Mouse (Mus musculus) forebrain, postnatal 0 days (tissue): ENCODE measurements around the gene Mup19. TPM values are rescaled to one million over a fixed set of nuclear protein-coding genes. Genes with fewer than 3 reads are reported as not detected.
"Not testable (repeated sequence)": the region's sequence is repeated elsewhere in the genome, so short reads cannot be mapped to it uniquely, and the experiment has no call there.

Experiments used
- ATAC-seq: fragments of 200-750 bp; cut with Nextera tagmentation; 2 replicates; pipeline ENCODE4 v1.8.0; 2017; ENCODE audit warnings: mild to moderate bottlenecking, moderate library complexity
- DNase-seq: peaks from one replicate; pipeline ENCODE4 v3.0.0-alpha.2; 2015
- H3K27ac ChIP-seq: fragments of 300-500 bp; sonication (generic); 2 replicates; pipeline ENCODE4 v1.5.1; 2014; ENCODE audit warnings: low read depth, mild to moderate bottlenecking, antibody characterized with exemption, low read length, moderate library complexity, mixed read lengths
- H3K27me3 ChIP-seq: fragments of 300-500 bp; sonication (generic); 2 replicates; pipeline ENCODE4 v1.6.1; 2014; ENCODE audit warnings: mild to moderate bottlenecking, low read length, mixed read lengths; ENCODE audit not compliant: insufficient read depth
- H3K36me3 ChIP-seq: fragments of 300-500 bp; sonication (generic); 2 replicates; pipeline ENCODE4 v1.6.1; 2014; ENCODE audit warnings: mild to moderate bottlenecking, moderate library complexity; ENCODE audit not compliant: insufficient read depth
- H3K4me1 ChIP-seq: fragments of 300-500 bp; sonication (generic); 2 replicates; pipeline ENCODE4 v1.6.1; 2014; ENCODE audit warnings: antibody characterized with exemption; ENCODE audit not compliant: insufficient read depth
- H3K4me2 ChIP-seq: fragments of 300-500 bp; sonication (generic); 2 replicates; pipeline ENCODE4 v1.6.1; 2014; ENCODE audit warnings: low read depth, mild to moderate bottlenecking, moderate library complexity
- H3K4me3 ChIP-seq: fragments of 300-500 bp; sonication (generic); 2 replicates; pipeline ENCODE4 v1.5.1; 2014; ENCODE audit warnings: low read depth, low read length, mixed read lengths
- H3K9ac ChIP-seq: fragments of 300-500 bp; sonication (generic); 2 replicates; pipeline ENCODE4 v1.6.1; 2014; ENCODE audit warnings: mild to moderate bottlenecking
- H3K9me3 ChIP-seq: fragments of 300-500 bp; sonication (generic); 2 replicates; pipeline ENCODE4 v1.6.1; 2016; ENCODE audit warnings: low read length
- CTCF ChIP-seq: sonication (generic); IDR thresholded peaks from 2 replicates; pipeline ENCODE4 v1.5.1; 2016; ENCODE audit warnings: antibody characterized with exemption, control low read depth, low read depth
- WGBS: fragments of 180-500 bp; shearing (Covaris S2); extraction: QIAGEN DNeasy Blood & Tissue Kit; methylation state at CpG from one replicate; pipeline ENCODE4 v1.1.7; 2014; 5-methylcytosine and 5-hydroxymethylcytosine counted together
- polyA plus RNA-seq: library from polyadenylated mRNA; unstranded; fragments of >200 nt; fragmentation: Nextera tagmentation; extraction: Ambion mirVana; gene quantifications from 2 replicates; pipeline ENCODE4 v1.2.1, GENCODE M21; 2015
- total RNA-seq: library from RNA; depleted of rRNA; stranded (reverse); fragments of >200 nt; gene quantifications from 2 replicates; pipeline ENCODE4 v1.2.3, GENCODE M21; 2014; rRNA removed

Gene Mup19
- total RNA-seq, result not detected in 2 replicates
- polyA plus RNA-seq, result not detected in 2 replicates

DNA sequence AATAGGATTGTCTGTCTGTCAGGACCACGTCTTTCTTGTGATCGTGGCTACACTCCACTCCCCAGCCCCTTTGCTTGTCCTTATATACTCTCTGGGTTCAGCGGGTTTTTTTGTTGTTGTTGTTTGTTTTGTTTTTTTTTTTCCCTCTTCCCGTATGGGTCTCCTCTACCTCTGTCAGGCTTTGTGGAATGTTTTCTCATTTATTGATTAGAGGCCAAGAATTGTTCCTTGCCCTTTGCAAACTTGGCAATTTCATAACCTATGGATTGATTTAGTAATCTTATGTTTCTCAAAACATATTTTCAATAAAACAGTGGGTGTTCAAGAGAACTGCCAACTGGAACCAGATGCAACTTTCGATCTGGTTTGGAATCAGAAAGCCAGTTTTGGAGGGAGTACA is at the start of gene Mup19:
Gene Mup19 (minus strand): TSS at position 101 of the 400 bp plus-strand sequence.
- ATAC-seq, H3K36me3 ChIP-seq, H3K27me3 ChIP-seq, H3K27ac ChIP-seq, H3K9me3 ChIP-seq, H3K4me2 ChIP-seq, H3K4me1 ChIP-seq, H3K4me3 ChIP-seq, H3K9ac ChIP-seq, DNase-seq: not testable (repeated sequence)
- WGBS, result 95% methylated on average over 1 of the region's 5 CpGs

DNA sequence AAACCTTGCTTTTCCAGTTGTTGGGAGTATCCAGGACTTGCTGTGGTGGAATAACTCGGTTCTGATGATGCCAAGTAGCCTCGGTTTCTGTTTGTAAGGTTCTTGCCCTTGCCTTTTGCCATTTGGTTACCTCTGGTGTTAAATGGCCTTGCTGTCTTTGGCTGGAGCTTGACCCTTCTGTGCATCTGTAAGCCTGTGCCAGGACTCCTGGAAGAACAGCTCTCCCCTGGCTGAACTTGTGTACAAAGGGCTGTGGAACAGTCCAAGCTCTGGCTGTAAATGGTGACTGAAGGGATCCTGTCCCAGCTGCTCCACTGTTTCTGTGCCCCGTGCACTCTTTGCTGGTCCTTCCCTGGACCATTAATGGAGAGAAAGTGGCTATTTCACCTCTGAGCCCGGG is 47.1 kb upstream of the Mup19 start:
- DNase-seq (no peak), ATAC-seq (no peak)
- 76% methylated on average over 4 of the region's 4 CpGs for WGBS
- TF ChIP-seq CTCF, result no peak
- H3K27ac ChIP-seq, result no peak overlapping the region
- no peaks in the 10 kb centered on the region for H3K9me3 ChIP-seq
- no peaks in the 10 kb centered on the region for H3K4me1 ChIP-seq
- no peak overlapping the region for H3K4me3 ChIP-seq
- no peaks in the 10 kb centered on the region for H3K27me3 ChIP-seq
- H3K4me2 ChIP-seq, result no peak overlapping the region
- H3K36me3 ChIP-seq, result no peaks in the 10 kb centered on the region
- no peak overlapping the region for H3K9ac ChIP-seq

DNA sequence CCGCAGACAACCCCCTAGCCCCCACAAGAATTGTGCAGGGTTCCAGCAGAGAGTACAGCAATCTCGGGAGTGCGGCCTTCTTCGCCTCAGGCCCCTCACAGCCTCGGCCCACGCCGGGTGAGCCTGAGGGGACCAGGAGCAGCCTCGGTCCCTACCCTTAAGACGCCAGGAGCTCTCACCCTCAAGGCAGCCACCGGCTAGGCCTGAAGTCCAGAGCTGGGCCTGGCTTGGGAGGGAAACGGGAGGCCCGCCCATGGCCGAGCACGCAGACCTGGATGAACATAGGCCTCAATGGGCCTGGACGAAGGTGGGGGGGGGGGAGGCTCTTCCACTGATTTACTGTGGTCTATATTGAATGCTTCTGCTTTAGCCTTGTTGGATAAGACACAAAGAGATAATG is 41.1 kb upstream of the Mup19 start:
- TF ChIP-seq CTCF, result no peak
- no peak for ATAC-seq

DNA sequence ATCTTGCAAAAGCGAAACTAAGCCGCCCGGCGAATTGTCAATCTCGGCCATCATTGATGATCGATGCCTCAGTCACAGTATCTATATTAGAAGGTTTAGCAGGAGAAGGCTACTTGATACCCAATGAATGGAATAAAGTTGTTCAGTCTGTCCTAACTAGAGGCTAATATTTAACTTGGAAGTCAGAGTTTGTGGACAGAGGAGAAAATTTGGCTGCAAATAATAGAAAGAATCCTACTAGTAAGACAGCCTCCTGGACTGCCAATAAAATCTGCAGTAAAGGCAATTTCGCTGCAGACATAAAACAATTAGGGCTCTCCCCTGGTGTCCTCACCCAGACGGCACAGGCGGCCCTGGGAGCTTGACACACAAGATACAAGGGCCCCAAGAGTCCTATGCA is 40.5 kb upstream of the Mup19 start:
- not testable (repeated sequence) for DNase-seq, ATAC-seq, H3K27me3 ChIP-seq, H3K4me2 ChIP-seq, H3K27ac ChIP-seq, H3K4me3 ChIP-seq, H3K9ac ChIP-seq, H3K4me1 ChIP-seq, H3K36me3 ChIP-seq, H3K9me3 ChIP-seq
- WGBS, result 94% methylated on average over 9 of the region's 9 CpGs

More for the DNA sequence above, 41.1 kb upstream of the Mup19 start:
- DNase-seq, result no peak
- peaks cover 9% of the 10 kb centered on the region; the same call in 1 of the 2 replicates for H3K9me3 ChIP-seq
- H3K36me3 ChIP-seq, result no peaks in the 10 kb centered on the region
- H3K9ac ChIP-seq, result no peak overlapping the region
- no peaks in the 10 kb centered on the region for H3K27me3 ChIP-seq
- H3K4me1 ChIP-seq, result no peaks in the 10 kb centered on the region
- no peak overlapping the region for H3K27ac ChIP-seq
- no peak overlapping the region for H3K4me2 ChIP-seq
- H3K4me3 ChIP-seq, result no peak overlapping the region
- WGBS, result 92% methylated on average over 15 of the region's 15 CpGs

DNA sequence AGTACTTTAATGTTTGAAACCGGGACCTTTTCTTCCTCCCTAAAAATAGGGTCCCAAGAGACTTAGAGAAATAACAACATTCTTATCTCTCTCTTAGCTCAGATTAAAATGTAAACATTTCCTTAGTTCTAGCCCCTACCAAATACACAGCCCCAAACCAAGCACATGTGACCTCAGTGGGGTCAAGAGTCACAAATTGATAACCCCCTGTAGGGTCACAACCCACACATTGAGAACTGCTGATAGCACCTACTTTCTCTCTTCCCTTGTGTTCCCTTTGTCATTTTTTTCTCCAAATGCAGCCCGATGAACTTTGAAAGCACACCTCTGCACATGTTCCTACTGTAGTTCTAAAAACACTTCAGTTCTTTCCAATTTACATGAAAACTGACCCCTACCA is 33.5 kb upstream of the Mup19 start:
- ATAC-seq (no peak), DNase-seq (no peak)
- Histone ChIP-seq H3K4me3 (no peak overlapping the region), H3K9me3 (0 out of 2 replicates have a peak, but pooled peaks cover 3% of the 10 kb centered on the region), H3K9ac (no peak overlapping the region), H3K27me3 (no peaks in the 10 kb centered on the region), H3K4me1 (no peaks in the 10 kb centered on the region), H3K36me3 (no peaks in the 10 kb centered on the region), H3K4me2 (no peak overlapping the region), H3K27ac (no peak overlapping the region)
- no peak for TF ChIP-seq CTCF
- WGBS, result 81% methylated on average over 2 of the region's 2 CpGs

DNA sequence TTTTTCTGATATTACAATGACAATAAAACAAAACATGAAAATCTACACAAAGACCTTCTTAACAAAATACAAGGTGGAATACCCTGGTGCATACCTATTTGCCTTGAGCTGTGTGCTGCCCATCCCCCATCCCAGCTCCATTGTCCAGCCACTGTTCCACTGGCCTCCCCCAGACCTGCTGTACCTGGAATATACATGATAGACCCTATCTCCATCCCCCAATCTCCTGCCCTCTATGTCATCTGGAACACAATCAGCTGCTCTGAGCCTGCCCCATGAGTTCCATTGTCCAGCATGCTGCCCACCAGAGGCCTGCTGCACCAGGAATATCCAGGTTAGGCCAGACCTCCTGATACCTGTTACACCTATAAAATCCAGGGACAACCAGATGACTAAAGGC is 31.4 kb upstream of the Mup19 start:
- TF ChIP-seq CTCF, result no peak
- H3K4me2 ChIP-seq, result no peak overlapping the region
- no peaks in the 10 kb centered on the region for H3K4me1 ChIP-seq
- H3K36me3 ChIP-seq, result no peaks in the 10 kb centered on the region
- no peak overlapping the region for H3K27ac ChIP-seq
- no peak for ATAC-seq
- no peak overlapping the region for H3K4me3 ChIP-seq
- no peak for DNase-seq
- no peaks in the 10 kb centered on the region for H3K27me3 ChIP-seq
- H3K9ac ChIP-seq, result no peak overlapping the region
- H3K9me3 ChIP-seq, result 0 out of 2 replicates have a peak, but pooled peaks cover 3% of the 10 kb centered on the region

DNA sequence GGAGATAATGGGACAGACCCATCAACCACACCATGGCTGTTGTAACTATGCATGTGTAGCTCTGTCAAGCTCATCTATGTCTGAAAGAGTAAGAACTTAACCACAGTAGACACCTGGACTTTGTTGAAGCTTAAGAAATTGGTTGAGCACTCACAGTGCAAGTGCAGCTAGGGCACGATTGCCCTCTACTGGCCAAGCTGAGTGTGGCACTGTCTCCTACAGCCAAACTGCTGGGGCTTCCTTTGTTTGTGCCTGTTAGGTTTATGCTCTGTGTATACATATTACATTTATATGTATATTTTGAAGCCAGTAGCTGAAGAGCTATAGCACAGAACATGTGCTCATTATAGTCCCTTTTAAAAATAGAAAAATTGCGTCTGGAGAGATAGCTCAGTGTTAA is 29.1 kb upstream of the Mup19 start:
- H3K9me3 ChIP-seq, H3K27ac ChIP-seq, H3K4me2 ChIP-seq, H3K9ac ChIP-seq, H3K27me3 ChIP-seq, H3K4me3 ChIP-seq, H3K36me3 ChIP-seq, H3K4me1 ChIP-seq: not testable (repeated sequence)
- WGBS, result 21% methylated on average over 2 of the region's 2 CpGs
- peak; percentile 30 for DNase-seq
- TF ChIP-seq CTCF, result peak; percentile 73
- peak; percentile 45; the same call in 1 of the 2 replicates for ATAC-seq

DNA sequence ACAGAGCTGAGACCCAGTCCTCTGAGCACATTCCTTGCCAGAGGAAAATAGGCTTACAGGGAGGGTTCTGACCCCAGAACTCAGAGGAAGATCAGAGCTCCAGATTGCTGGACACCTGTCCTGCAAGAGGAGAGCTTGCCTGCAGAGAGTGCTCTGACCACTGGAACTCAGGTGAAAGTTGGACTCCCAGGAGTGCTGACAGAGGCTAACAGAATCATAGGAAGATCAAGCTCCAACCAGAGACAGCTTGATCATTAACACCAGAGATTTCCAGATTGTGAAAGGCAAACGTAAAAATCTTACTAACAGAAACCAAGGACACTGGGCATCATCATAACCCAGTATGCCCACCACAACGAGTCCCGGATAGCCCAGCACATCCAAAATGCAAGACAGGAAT is 26.9 kb upstream of the Mup19 start:
- ATAC-seq, H3K27me3 ChIP-seq: not testable (repeated sequence)

DNA sequence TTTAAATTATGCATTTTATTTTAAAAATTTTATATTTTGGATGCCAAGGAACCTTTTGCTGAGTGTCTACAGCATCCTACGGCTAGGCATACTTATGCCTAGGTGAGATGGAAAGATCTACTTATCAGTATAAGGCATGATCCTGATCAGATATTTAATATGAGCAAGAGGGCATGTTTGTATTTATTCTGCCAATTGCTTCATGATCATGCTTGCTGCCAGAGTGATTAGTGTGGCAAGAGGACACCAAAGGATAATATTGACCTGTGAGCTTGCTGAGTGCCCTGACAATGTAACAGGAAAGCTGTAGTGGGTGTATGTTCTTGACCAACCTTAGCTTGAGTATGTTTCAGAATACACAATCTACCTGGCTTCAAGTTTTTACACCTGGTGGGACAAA is 7.6 kb upstream of the Mup19 start:
- not testable (repeated sequence) for H3K27ac ChIP-seq, H3K9ac ChIP-seq, H3K27me3 ChIP-seq, H3K9me3 ChIP-seq, H3K4me2 ChIP-seq, H3K36me3 ChIP-seq, H3K4me1 ChIP-seq, H3K4me3 ChIP-seq, ATAC-seq, DNase-seq
- 91% methylated on average over 1 of the region's 1 CpGs for WGBS

More for the DNA sequence above, 26.9 kb upstream of the Mup19 start:
- not testable (repeated sequence) for DNase-seq, H3K4me1 ChIP-seq, H3K36me3 ChIP-seq, H3K4me2 ChIP-seq, H3K9me3 ChIP-seq, H3K9ac ChIP-seq, H3K4me3 ChIP-seq, H3K27ac ChIP-seq
- WGBS, result 87% methylated on average over 3 of the region's 3 CpGs

DNA sequence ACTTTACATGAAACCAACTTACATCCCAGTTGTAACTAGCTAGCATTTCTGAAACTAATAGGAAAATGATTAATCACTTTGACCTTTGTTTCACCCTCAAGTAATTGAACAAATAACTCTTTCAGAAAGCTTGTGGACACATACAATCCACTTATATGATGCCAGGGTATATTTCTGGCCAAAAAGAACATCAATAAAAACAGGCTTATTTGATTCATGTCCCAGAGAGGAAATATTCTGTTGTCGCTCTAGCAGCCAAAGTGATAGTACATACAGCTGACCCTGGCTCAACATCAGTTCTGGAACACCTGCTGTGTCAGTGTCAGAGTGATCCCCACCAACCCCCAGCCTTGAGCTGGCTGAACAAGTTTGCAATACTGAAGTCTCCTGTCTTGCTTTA is 2.2 kb upstream of the Mup19 start:
- not testable (repeated sequence) for H3K9me3 ChIP-seq, DNase-seq, ATAC-seq, H3K4me1 ChIP-seq, H3K27ac ChIP-seq, H3K9ac ChIP-seq, H3K36me3 ChIP-seq, H3K4me3 ChIP-seq, H3K4me2 ChIP-seq, H3K27me3 ChIP-seq
- 91% methylated on average over 1 of the region's 1 CpGs for WGBS
